10 mouse cellular contexts compared by ENCODE assay signal in the genomic region with DNA sequence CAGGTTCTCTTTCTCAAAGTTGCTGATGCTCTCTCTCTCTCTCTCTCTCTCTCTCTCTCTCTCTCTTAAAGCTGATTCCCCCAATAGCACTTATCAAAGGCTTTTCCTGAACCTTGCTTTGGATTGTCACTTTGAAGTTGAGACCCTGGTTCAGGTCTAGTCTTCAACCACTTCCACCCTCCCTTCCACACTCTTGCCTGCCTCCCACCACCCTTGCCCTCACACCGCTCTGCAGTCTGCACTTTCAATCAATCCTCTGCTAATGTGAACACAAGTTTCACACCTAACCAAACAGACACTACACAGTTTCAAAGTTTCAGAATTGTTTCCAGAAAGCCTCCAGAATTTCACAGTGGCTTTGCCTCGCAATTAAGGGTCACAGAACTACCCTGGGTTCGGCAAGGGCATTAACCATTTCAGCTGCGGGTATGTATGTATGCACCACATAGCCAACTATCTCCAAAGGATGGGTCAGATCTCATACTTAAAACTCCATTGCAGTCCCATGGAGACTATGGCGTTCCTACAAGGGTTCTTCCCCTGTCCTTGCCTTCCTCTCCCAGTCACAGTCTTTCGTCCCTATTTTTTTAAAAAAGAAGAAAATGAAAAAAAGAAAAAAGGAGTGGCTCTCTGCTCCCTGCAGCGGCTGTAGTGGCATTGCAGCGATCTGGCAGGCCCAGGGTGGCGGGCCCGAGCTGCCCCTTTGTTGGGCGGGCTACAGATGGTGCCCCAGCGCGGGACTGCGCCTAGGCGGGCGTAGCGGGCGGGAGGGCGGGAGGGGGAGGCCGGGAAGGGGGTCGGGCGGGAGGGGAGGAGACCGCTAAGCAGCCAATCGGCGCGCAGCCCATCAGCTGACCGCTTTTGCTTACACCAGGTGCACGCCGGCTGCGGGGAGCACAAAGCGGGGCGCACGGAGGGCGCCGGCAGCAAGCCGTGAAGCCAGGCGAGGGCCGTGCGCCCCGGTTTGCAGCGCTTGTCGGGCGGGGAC. TPM values are rescaled to one million over a fixed set of nuclear protein-coding genes. Genes with fewer than 3 reads are reported as not detected.
A peak's percentile ranks its signal among the peaks of the same experiment; 100 is the strongest.
DNase-seq lines count a peak whose midpoint lies in the region; ATAC-seq lines count a peak whose summit lies in the region.
"Had no signal": no experiment of that assay in that cellular context is flagged by ENCODE, and none has a peak within 500 bp of the region (broad histone marks: within the 10 kb centered on the region; RNA-seq: fewer than 3 reads in every experiment).

A gene (plus strand): TSS at position 892 of the 988 bp plus-strand sequence.

- intact Hi-C loops in left cerebral cortex, postnatal 25 days (cut with DNase I) = no loop called here

- peaks cover 20% of the 10 kb centered on the region for H3K4me1 ChIP-seq in forebrain, embryonic 16.5 days (replicated peaks; ENCODE audit: control insufficient read depth, insufficient read depth, low read length)
- H3K4me1 ChIP-seq in intestine, embryonic 14.5 days (replicated peaks; ENCODE audit: control insufficient read depth, insufficient read depth, low read length) = no peaks in the 10 kb centered on the region; the same call in 1 of the 2 replicates
- peaks cover 32% of the 10 kb centered on the region for H3K4me1 ChIP-seq in neural tube, embryonic 13.5 days (replicated peaks)

- no peaks in the 10 kb centered on the region for H3K36me3 ChIP-seq in forebrain, embryonic 16.5 days (ENCODE audit: control insufficient read depth, insufficient read depth)
- no peaks in the 10 kb centered on the region for H3K36me3 ChIP-seq in intestine, embryonic 14.5 days (ENCODE audit: control insufficient read depth, insufficient read depth, low read length)
- no peaks in the 10 kb centered on the region for H3K36me3 ChIP-seq in neural tube, embryonic 13.5 days

- H3K27me3 ChIP-seq in forebrain, embryonic 16.5 days (replicated peaks; ENCODE audit: control insufficient read depth, insufficient read depth, low read length) = no peaks in the 10 kb centered on the region
- H3K27me3 ChIP-seq in intestine, embryonic 14.5 days (replicated peaks; ENCODE audit: control insufficient read depth, insufficient read depth, low read length) = peaks cover 23% of the 10 kb centered on the region
- H3K27me3 ChIP-seq in neural tube, embryonic 13.5 days = no peaks in the 10 kb centered on the region
- H3K27me3 ChIP-seq: CH12.LX had no signal

- ATAC-seq in forebrain, embryonic 16.5 days = peak; percentile 93
- peak; percentile 92 for ATAC-seq in intestine, embryonic 14.5 days (replicated peaks; ENCODE audit: low FRiP score, low TSS enrichment, low read depth)
- peak; percentile 95 for ATAC-seq in neural tube, embryonic 13.5 days (ENCODE audit: low read depth)

- peak within 1 kb of the TSS; percentile 88 for H3K4me2 ChIP-seq in forebrain, embryonic 16.5 days (ENCODE audit: low read length)
- H3K4me2 ChIP-seq in intestine, embryonic 14.5 days (ENCODE audit: low read length) = peak within 1 kb of the TSS; percentile 96
- peak within 1 kb of the TSS; percentile 68 for H3K4me2 ChIP-seq in neural tube, embryonic 13.5 days

- H3K9me3 ChIP-seq in forebrain, embryonic 16.5 days (ENCODE audit: control insufficient read depth, low read length) = no peaks in the 10 kb centered on the region
- H3K9me3 ChIP-seq in intestine, embryonic 14.5 days (ENCODE audit: control insufficient read depth, low read length) = no peaks in the 10 kb centered on the region
- H3K9me3 ChIP-seq in neural tube, embryonic 13.5 days = no peaks in the 10 kb centered on the region

- DNase-seq in kidney, adult 18-20 months = peak; percentile 28
- no peak for DNase-seq in kidney, adult 11 months
- peak; percentile 90 for DNase-seq in cerebellum, adult 18-20 months
- DNase-seq in intestine, embryonic 14.5 days (ENCODE audit: low spot score) = peak; percentile 63
- DNase-seq in left cerebral cortex, postnatal 25 days (ENCODE audit: low spot score in 2 of 2) = peak; percentile 84 to 85
- DNase-seq in urinary bladder, postnatal 4 days (ENCODE audit: low spot score in 2 of 2) = peak; percentile 20 to 60

- peak within 1 kb of the TSS; percentile 67 for H3K4me3 ChIP-seq in forebrain, embryonic 16.5 days (replicated peaks; ENCODE audit: low read length)
- peak within 1 kb of the TSS; percentile 55 for H3K4me3 ChIP-seq in intestine, embryonic 14.5 days (ENCODE audit: low read depth, low read length)
- peak within 1 kb of the TSS; percentile 90 for H3K4me3 ChIP-seq in neural tube, embryonic 13.5 days

- WGBS in forebrain, embryonic 16.5 days = 2% methylated on average over 40 of the region's 43 CpGs
- WGBS in intestine, embryonic 14.5 days = 5% methylated on average over 30 of the region's 43 CpGs
- 3% methylated on average over 38 of the region's 43 CpGs for WGBS in neural tube, embryonic 13.5 days

- peak within 1 kb of the TSS; percentile 96 for H3K9ac ChIP-seq in forebrain, embryonic 16.5 days (replicated peaks; ENCODE audit: low read depth, low read length)
- peak within 1 kb of the TSS; percentile 5; the same call in 1 of the 2 replicates for H3K9ac ChIP-seq in intestine, embryonic 14.5 days (ENCODE audit: low read length)
- peak within 1 kb of the TSS; percentile 96 for H3K9ac ChIP-seq in neural tube, embryonic 13.5 days

- H3K27ac ChIP-seq in forebrain, embryonic 16.5 days (ENCODE audit: low read length) = peak within 1 kb of the TSS; percentile 93
- no peak within 1 kb of the TSS for H3K27ac ChIP-seq in intestine, embryonic 14.5 days (ENCODE audit: low read depth)
- peak within 1 kb of the TSS; percentile 96 for H3K27ac ChIP-seq in neural tube, embryonic 13.5 days (replicated peaks)

RNA-seq across cellular contexts. Expression of the gene that starts here (rescaled TPM):
- polyA plus RNA-seq in forebrain, embryonic 16.5 days (2015; fragmentation: Nextera tagmentation; extraction: Ambion mirVana) = 44.6 and 51.4 TPM in 2 replicates
- 6.3 and 6.4 TPM in 2 replicates for polyA plus RNA-seq in intestine, embryonic 14.5 days (2014; fragmentation: Nextera tagmentation; extraction: Ambion mirVana)
- 10 to 100 TPM; 54.9 to 59.1 TPM for total RNA-seq in left cerebral cortex, postnatal 25 days (2021)
- polyA plus RNA-seq in neural tube, embryonic 13.5 days (2015; fragmentation: Nextera tagmentation; extraction: Ambion mirVana) = 92.8 and 101 TPM in 2 replicates
- total RNA-seq: CH12.LX; hematopoietic stem cell, adult 5-6 weeks had no signal

Comparison
In these comparisons a context has a peak if more than half of its experiments do, and no peak if none do; other contexts are left out.
1. H3K9ac ChIP-seq: peak in every context shown above with its lines; median percentile 96 in forebrain, embryonic 16.5 days; 96 in neural tube, embryonic 13.5 days; 5 in intestine, embryonic 14.5 days.